Mouse (Mus musculus): ENCODE data around the gene Afap1l2. TPM values are rescaled to one million over a fixed set of nuclear protein-coding genes. Genes with fewer than 3 reads are reported as not detected.

The Afap1l2 gene
- polyA plus RNA-seq, 1 experiment from 2014 or later = 1.2 TPM

GRCm38 (mm10) chr19:56935777-56936176, 72.3 kb downstream of the Afap1l2 start:
- Histone ChIP-seq H3K4me3 (ENCODE audit: low read depth, low read length) (no peak overlapping the region), H3K4me1 (replicated peaks; ENCODE audit: control insufficient read depth, insufficient read depth, low read length) (no peaks in the 10 kb centered on the region), H3K27ac (ENCODE audit: low read depth, low read length) (no peak overlapping the region), H3K9me3 (ENCODE audit: control insufficient read depth, low read length) (no peaks in the 10 kb centered on the region), H3K27me3 (replicated peaks; ENCODE audit: control insufficient read depth, insufficient read depth, low read length) (no peaks in the 10 kb centered on the region), H3K4me2 (no peak overlapping the region), H3K36me3 (ENCODE audit: control insufficient read depth, insufficient read depth, low read length) (no peaks in the 10 kb centered on the region), H3K9ac (ENCODE audit: low read depth, low read length) (no peak overlapping the region)
- WGBS = 74% methylated on average over 7 of the region's 7 CpGs
- no peak for DNase-seq (ENCODE audit: low spot score)
- no peak for ATAC-seq (replicated peaks; ENCODE audit: low FRiP score)

DNA sequence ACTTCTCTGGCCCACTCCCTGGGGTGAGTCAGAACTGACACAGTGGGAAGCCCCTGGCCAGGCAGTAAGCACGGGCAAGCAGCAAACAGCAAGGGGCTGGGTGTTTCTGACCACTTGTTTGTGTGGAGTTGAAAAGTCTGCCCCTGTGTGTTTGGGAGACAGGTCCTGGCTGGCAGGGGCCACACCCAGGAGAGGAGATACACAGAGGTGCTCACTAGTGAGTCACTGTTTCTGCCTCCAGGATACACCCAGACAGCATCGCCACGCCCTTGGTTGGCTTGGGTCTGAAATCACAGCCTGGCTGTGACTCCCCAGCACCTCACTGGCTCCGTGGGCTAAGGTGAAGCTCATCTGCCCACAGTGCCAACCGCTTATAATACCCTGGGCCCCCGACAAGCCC, 72.9 kb downstream of the Afap1l2 start:
- ATAC-seq (replicated peaks; ENCODE audit: low FRiP score) (no peak), DNase-seq (ENCODE audit: low spot score) (no peak)
- Histone ChIP-seq H3K4me2 (no peak overlapping the region), H3K4me3 (ENCODE audit: low read depth, low read length) (no peak overlapping the region), H3K4me1 (replicated peaks; ENCODE audit: control insufficient read depth, insufficient read depth, low read length) (no peaks in the 10 kb centered on the region), H3K27me3 (replicated peaks; ENCODE audit: control insufficient read depth, insufficient read depth, low read length) (no peaks in the 10 kb centered on the region), H3K27ac (ENCODE audit: low read depth, low read length) (no peak overlapping the region), H3K9ac (ENCODE audit: low read depth, low read length) (no peak overlapping the region), H3K9me3 (ENCODE audit: control insufficient read depth, low read length) (no peaks in the 10 kb centered on the region), H3K36me3 (ENCODE audit: control insufficient read depth, insufficient read depth, low read length) (no peaks in the 10 kb centered on the region)
- 80% methylated on average over 6 of the region's 6 CpGs for WGBS

DNA sequence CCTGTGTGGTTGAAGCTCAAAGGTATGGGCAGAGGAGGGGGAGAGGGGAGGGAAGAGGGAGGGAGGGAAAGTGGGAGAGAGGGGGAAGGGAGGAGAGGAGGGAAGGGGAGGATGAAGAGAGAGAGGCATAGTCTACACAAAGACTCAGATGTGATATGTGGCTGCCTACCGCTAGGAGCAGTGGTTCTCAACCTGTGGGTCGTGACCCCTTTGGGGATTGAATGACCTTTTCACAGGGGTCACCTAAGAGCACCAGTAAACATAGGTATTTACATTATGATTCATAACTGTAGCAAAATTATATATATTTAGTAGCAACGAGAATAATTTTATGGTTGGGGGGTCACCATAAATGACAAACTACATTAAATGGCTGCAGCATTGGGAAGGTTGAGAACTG, 74.2 kb downstream of the Afap1l2 start:
- Histone ChIP-seq H3K9me3 (ENCODE audit: control insufficient read depth, low read length) (no peaks in the 10 kb centered on the region), H3K4me1 (replicated peaks; ENCODE audit: control insufficient read depth, insufficient read depth, low read length) (no peaks in the 10 kb centered on the region), H3K36me3 (ENCODE audit: control insufficient read depth, insufficient read depth, low read length) (no peaks in the 10 kb centered on the region), H3K27me3 (replicated peaks; ENCODE audit: control insufficient read depth, insufficient read depth, low read length) (no peaks in the 10 kb centered on the region), H3K4me3 (ENCODE audit: low read depth, low read length) (no peak overlapping the region), H3K27ac (ENCODE audit: low read depth, low read length) (no peak overlapping the region), H3K4me2 (no peak overlapping the region), H3K9ac (ENCODE audit: low read depth, low read length) (no peak overlapping the region)
- ATAC-seq (replicated peaks; ENCODE audit: low FRiP score) (no peak), DNase-seq (ENCODE audit: low spot score) (no peak)
- 78% methylated on average over 3 of the region's 3 CpGs for WGBS

DNA sequence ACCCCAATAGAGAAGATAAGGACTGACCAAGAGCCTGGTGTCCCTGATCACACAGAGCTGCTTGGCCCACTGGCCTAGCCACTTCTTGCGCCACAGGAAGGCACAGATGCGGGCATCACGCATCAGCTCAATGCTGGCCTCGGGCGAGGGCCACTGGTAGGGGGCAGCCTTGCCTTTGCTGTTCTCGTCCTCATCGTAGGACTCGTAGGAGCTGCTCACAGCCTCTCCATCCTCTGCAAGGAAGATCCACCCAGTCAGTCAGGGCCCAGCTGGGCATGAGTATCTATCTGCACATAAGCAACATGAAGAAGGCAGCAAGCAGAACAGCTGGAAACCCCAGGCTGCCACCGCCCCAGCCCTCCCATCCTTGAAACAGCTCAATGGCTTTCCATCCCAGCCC, 78.0 kb downstream of the Afap1l2 start:
- Histone ChIP-seq H3K9ac (ENCODE audit: low read depth, low read length) (no peak overlapping the region), H3K27me3 (replicated peaks; ENCODE audit: control insufficient read depth, insufficient read depth, low read length) (no peaks in the 10 kb centered on the region), H3K36me3 (ENCODE audit: control insufficient read depth, insufficient read depth, low read length) (no peaks in the 10 kb centered on the region), H3K4me3 (ENCODE audit: low read depth, low read length) (no peak overlapping the region), H3K4me2 (no peak overlapping the region), H3K9me3 (ENCODE audit: control insufficient read depth, low read length) (no peaks in the 10 kb centered on the region), H3K4me1 (replicated peaks; ENCODE audit: control insufficient read depth, insufficient read depth, low read length) (no peaks in the 10 kb centered on the region), H3K27ac (ENCODE audit: low read depth, low read length) (no peak overlapping the region)
- no peak for ATAC-seq (replicated peaks; ENCODE audit: low FRiP score)
- WGBS = 74% methylated on average over 9 of the region's 9 CpGs
- no peak for DNase-seq (ENCODE audit: low spot score)

DNA sequence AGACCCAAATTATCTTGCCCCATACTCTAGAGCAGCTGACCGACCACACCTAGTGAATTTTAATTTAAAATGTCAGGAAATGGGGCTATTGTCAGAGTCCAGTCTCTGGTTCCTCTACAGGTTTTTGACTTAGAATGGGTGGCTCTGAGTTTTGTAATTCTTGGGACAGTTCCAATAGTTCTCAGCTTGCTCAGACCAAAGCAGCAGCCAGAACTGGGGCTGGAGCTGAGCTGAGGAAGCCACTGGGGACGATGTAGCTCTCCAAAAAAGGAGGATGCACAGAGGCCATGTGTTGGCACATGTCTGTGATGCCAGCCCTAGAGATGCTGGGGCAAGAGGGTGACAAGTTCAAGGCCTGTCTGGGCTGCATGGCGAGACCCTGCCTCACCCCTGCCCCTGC, 78.6 kb downstream of the Afap1l2 start:
- 62% methylated on average over 3 of the region's 3 CpGs for WGBS
- no peak overlapping the region for H3K27ac ChIP-seq (ENCODE audit: low read depth, low read length)
- H3K4me1 ChIP-seq (replicated peaks; ENCODE audit: control insufficient read depth, insufficient read depth, low read length) = no peaks in the 10 kb centered on the region
- DNase-seq (ENCODE audit: low spot score) = no peak
- no peak overlapping the region for H3K4me3 ChIP-seq (ENCODE audit: low read depth, low read length)
- no peaks in the 10 kb centered on the region for H3K9me3 ChIP-seq (ENCODE audit: control insufficient read depth, low read length)
- H3K9ac ChIP-seq (ENCODE audit: low read depth, low read length) = no peak overlapping the region
- H3K4me2 ChIP-seq = no peak overlapping the region
- no peak for ATAC-seq (replicated peaks; ENCODE audit: low FRiP score)
- no peaks in the 10 kb centered on the region for H3K36me3 ChIP-seq (ENCODE audit: control insufficient read depth, insufficient read depth, low read length)
- H3K27me3 ChIP-seq (replicated peaks; ENCODE audit: control insufficient read depth, insufficient read depth, low read length) = no peaks in the 10 kb centered on the region

DNA sequence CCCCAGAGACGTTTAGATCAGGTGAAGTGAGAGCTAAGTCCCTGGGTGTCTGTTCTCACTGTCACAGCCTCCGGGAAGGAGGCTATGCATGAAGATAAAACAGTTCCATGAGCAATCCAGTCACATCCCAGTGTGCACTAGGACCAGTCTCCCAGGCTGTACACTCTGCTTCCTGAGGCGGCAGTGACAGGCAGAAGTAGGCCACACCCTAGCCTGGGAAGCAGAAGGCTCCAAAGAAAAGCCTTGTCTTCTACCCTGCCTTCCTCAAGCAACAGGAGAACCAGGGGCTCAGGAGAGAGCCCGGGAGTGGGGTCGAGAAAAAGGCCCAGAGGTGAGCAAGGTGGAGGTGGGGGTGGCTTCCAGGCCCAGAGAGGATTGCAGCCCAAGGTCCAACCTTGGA, 86.3 kb downstream of the Afap1l2 start:
- Histone ChIP-seq H3K4me3 (ENCODE audit: low read depth, low read length) (no peak overlapping the region), H3K36me3 (ENCODE audit: control insufficient read depth, insufficient read depth, low read length) (no peaks in the 10 kb centered on the region), H3K27ac (ENCODE audit: low read depth, low read length) (no peak overlapping the region), H3K4me1 (replicated peaks; ENCODE audit: control insufficient read depth, insufficient read depth, low read length) (no peaks in the 10 kb centered on the region), H3K9ac (ENCODE audit: low read depth, low read length) (no peak overlapping the region), H3K9me3 (ENCODE audit: control insufficient read depth, low read length) (no peaks in the 10 kb centered on the region), H3K27me3 (replicated peaks; ENCODE audit: control insufficient read depth, insufficient read depth, low read length) (no peaks in the 10 kb centered on the region), H3K4me2 (no peak overlapping the region)
- no peak for ATAC-seq (replicated peaks; ENCODE audit: low FRiP score)
- WGBS = 60% methylated on average over 5 of the region's 5 CpGs
- DNase-seq (ENCODE audit: low spot score) = no peak

DNA sequence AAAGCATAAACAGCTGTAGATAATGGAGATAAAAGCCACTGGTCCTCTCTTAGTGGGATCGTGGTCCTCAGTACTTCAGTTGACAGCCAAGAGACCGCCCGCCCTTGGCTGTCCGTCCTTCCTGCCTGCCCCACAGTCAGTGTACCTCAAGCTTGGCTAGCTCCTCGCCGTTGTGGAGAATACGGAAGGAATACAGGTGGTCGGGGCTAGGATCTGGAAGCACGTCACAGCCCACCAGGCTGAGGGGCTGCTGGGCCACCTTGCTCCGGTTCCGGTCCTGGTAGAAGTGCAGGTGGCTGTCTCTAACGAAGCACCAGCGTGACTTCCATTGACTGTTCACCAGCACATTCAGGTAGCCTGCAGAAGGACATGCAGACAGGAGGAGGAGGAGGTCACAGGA, 87.8 kb downstream of the Afap1l2 start:
- H3K4me2 ChIP-seq = no peak overlapping the region
- no peak overlapping the region for H3K4me3 ChIP-seq (ENCODE audit: low read depth, low read length)
- H3K27ac ChIP-seq (ENCODE audit: low read depth, low read length) = no peak overlapping the region
- no peaks in the 10 kb centered on the region for H3K9me3 ChIP-seq (ENCODE audit: control insufficient read depth, low read length)
- H3K36me3 ChIP-seq (ENCODE audit: control insufficient read depth, insufficient read depth, low read length) = no peaks in the 10 kb centered on the region
- no peak for ATAC-seq (replicated peaks; ENCODE audit: low FRiP score)
- H3K9ac ChIP-seq (ENCODE audit: low read depth, low read length) = no peak overlapping the region
- 89% methylated on average over 13 of the region's 13 CpGs for WGBS
- no peak for DNase-seq (ENCODE audit: low spot score)
- H3K4me1 ChIP-seq (replicated peaks; ENCODE audit: control insufficient read depth, insufficient read depth, low read length) = no peaks in the 10 kb centered on the region
- no peaks in the 10 kb centered on the region for H3K27me3 ChIP-seq (replicated peaks; ENCODE audit: control insufficient read depth, insufficient read depth, low read length)

DNA sequence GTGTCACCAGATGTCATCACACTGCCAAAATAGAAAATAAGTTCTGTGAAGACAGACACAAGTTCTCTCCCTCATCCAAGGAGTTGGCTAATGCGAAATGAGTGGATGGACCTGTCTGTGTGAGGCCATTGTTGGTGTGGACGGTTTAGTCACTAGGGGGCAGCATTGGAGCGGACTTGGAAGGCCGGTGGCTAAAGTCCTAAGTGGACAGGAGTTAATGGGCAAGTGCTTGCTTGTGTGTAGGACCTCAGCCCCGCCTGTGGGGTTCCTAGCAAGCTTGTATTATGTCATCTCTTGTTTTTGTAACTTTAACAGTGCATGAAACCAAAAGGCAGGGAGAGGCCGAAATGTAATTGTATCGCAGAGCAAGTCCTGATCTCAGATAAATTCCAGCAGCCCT, 88.4 kb downstream of the Afap1l2 start:
- Histone ChIP-seq H3K27ac (ENCODE audit: low read depth, low read length) (no peak overlapping the region), H3K4me3 (ENCODE audit: low read depth, low read length) (no peak overlapping the region), H3K27me3 (replicated peaks; ENCODE audit: control insufficient read depth, insufficient read depth, low read length) (no peaks in the 10 kb centered on the region), H3K4me1 (replicated peaks; ENCODE audit: control insufficient read depth, insufficient read depth, low read length) (no peaks in the 10 kb centered on the region), H3K36me3 (ENCODE audit: control insufficient read depth, insufficient read depth, low read length) (no peaks in the 10 kb centered on the region), H3K4me2 (no peak overlapping the region), H3K9ac (ENCODE audit: low read depth, low read length) (no peak overlapping the region), H3K9me3 (ENCODE audit: control insufficient read depth, low read length) (no peaks in the 10 kb centered on the region)
- DNase-seq (ENCODE audit: low spot score) (peak; percentile 72), ATAC-seq (replicated peaks; ENCODE audit: low FRiP score) (no peak)
- WGBS = 30% methylated on average over 7 of the region's 7 CpGs

DNA sequence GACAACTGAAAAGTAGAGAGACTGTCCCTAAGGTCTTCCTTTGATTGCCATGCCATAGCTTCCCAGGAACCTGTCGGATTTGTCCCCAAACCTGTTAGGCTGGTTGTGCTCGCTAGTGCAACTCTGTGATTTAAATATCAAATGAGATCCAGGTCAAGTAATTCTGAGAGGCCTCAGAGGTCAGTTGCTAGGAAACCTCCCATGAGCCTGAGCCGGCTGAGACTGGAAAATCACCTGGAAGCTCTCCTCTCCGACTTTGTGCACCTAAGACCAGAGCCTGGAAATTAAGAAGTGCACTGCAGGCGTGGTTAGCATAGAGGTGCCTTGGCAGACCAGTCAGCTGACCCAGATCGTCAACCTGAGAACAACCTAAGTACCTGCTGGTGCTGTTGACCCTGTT, 92.9 kb downstream of the Afap1l2 start:
- H3K36me3 ChIP-seq (ENCODE audit: control insufficient read depth, insufficient read depth, low read length) = no peaks in the 10 kb centered on the region
- H3K4me3 ChIP-seq (ENCODE audit: low read depth, low read length) = no peak overlapping the region
- H3K4me2 ChIP-seq = no peak overlapping the region
- H3K9ac ChIP-seq (ENCODE audit: low read depth, low read length) = no peak overlapping the region
- H3K9me3 ChIP-seq (ENCODE audit: control insufficient read depth, low read length) = no peaks in the 10 kb centered on the region
- no peaks in the 10 kb centered on the region for H3K4me1 ChIP-seq (replicated peaks; ENCODE audit: control insufficient read depth, insufficient read depth, low read length)
- no peaks in the 10 kb centered on the region for H3K27me3 ChIP-seq (replicated peaks; ENCODE audit: control insufficient read depth, insufficient read depth, low read length)
- WGBS = 51% methylated on average over 6 of the region's 6 CpGs
- no peak overlapping the region for H3K27ac ChIP-seq (ENCODE audit: low read depth, low read length)
- no peak for ATAC-seq (replicated peaks; ENCODE audit: low FRiP score)
- DNase-seq (ENCODE audit: low spot score) = no peak
